Mouse (Mus musculus): ENCODE results near the gene Dimt1. TPM values are rescaled to one million over a fixed set of nuclear protein-coding genes. Genes with fewer than 3 reads are reported as not detected.
"Not testable (repeated sequence)": the region's sequence is repeated elsewhere in the genome, so short reads cannot be mapped to it uniquely, and the experiment has no call there.

Gene Dimt1
- total RNA-seq, 2 experiments from 2014 or later = 17.8 to 19.0 TPM

DNA sequence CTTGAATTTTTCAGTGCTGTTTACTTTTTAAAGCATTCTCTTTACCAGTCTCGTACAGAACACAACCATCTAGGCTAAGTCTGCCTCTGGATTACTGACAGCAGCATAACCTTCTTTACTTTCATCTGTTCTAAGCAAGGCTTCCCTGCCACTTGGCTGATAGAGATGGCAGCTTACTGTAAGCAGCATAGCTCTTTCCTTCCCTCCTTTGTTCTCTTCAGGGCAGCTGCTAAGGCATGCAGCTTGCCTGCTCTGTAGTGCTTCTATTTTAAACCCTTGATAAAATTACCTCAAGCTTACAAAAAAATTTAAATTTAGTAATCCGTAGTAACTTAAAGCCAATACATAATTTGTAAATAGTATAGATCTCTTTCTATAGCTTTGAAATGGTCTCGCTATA, 8.0 kb downstream of the Dimt1 start:
- no peak for DNase-seq (ENCODE audit: low spot score in 2 of 2)
- intact Hi-C loops (cut with DNase I) = no loop called here

DNA sequence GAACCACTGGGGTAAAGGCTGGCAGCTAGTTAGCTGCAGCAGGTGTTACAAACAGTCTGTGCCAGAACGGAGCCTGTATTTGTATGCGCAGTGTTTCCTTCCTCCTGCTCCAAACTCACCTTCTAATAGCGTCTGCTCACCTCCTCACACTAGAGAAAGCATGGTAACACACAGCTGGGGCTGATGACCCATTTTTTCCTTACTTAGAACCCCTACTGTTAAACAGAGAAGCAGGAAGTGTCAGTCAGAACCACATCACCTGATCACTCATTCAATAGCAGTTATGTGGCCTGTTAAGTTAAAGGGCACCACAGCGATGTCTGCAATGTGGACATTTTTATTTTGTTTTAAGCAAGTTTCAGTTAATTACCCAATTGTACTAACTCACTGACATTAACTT, 10.6 kb downstream of the Dimt1 start:
- intact Hi-C loops (cut with DNase I) = no loop called here

DNA sequence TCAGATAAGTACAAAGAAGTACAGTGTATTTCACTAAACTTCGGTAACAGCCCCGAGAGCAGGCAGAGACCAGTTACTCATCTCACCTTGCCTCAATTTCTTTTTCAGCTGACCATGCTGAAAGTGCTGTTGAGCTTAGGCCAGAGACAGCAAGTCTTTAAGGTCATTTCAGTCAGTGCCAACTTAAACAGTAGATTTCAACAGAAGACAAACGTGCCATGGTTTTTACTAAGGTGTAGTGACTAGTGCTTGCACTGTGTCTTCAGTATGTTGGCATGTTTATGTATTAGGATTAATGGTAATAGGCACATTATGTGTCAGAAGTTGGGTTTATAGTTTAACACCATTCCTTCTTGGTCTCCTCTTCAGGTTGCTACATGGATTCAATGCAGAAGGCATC, 11.4 kb downstream of the Dimt1 start:
- DNase-seq (ENCODE audit: low spot score in 2 of 2) = no peak
- intact Hi-C loops (cut with DNase I) = no loop called here

More for the DNA sequence above, 10.6 kb downstream of the Dimt1 start:
- DNase-seq (ENCODE audit: low spot score in 2 of 2) = no peak

DNA sequence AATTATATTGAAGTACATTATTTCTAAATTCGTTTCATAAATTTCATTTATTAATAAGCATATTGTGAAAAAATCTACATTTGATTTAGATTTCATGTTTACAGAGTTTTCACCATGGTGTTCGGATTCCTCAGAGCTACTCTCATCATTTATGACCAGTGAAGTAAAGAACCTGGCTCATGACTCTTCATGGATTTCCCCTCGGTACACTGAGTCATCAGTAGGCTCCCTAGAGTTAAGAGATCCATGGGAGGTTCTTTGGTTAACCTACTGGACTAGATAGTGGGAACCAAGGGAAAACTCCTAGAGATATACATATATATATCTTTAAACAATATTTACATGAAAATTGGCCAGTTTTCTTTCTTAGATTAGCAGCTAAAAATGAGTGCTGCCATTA, 13.6 kb downstream of the Dimt1 start:
- DNase-seq (ENCODE audit: low spot score in 2 of 2) = no peak
- intact Hi-C loops (cut with DNase I) = no loop called here

DNA sequence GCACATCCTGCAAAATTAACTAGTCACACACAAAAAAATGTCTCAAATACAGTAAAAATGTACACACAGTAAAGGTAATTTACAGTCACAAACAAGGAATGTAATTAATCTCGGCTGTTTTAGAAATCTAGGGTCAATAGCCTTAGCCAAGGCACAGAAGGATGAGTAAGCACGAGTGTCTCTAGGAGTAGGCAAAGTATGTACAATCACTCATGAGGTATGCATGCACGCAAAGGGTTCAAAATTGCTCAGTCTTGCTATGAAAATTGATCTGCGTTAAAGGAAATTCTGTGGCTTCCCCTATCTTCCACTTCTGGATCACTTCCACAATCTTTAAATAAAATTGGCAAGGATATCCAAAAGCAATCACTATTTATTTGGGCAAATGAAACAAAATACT, 14.6 kb downstream of the Dimt1 start:
- DNase-seq (ENCODE audit: low spot score in 2 of 2) = no peak
- intact Hi-C loops (cut with DNase I) = no loop called here

DNA sequence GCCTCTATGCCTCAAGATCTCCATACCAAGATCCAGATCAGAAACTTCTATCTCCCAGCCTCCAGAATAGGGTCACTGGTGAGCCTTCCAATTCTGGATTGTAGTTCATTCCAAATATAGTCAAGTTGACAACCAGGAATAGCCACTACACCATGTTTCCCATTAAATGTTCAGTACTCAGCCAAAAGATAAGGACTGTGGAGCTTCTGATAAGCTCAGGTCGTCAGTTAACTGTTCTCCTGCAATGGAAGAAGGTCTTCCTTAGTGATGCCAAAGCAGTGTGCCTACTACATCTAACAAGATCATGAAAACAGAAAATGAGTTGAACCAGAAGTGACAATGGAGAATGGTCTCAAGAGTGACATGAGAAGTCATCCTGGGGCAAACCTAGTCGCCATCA, 50.0 kb downstream of the Dimt1 start:
- intact Hi-C loops (cut with DNase I) = no loop called here
- DNase-seq (ENCODE audit: low spot score in 2 of 2) = no peak

DNA sequence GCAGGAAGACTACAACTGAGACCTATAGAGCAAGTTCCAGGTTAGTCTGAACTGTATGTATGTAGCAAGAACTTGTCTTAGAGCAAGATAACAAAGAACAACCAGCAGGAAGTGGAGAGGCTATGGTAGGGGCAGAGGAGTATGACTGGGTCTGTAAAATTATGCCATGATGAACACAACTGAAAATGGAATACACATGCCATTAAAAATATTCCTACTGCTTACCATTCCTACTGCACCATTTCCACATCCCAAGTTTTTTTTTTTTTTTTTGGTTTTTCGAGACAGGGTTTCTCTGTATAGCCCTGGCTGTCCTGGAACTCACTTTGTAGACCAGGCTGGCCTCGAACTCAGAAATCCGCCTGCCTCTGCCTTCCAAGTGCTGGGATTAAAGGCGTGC, 50.6 kb downstream of the Dimt1 start:
- DNase-seq (ENCODE audit: low spot score in 2 of 2); intact Hi-C loops (cut with DNase I): not testable (repeated sequence)

GRCm38 (mm10) chr13:106998026-106998425, 51.1 kb downstream of the Dimt1 start:
- intact Hi-C loops (cut with DNase I) = no loop called here
- DNase-seq (ENCODE audit: low spot score in 2 of 2) = no peak

- intact Hi-C loops (cut with DNase I) = no loop called here
- no peak for DNase-seq (ENCODE audit: low spot score in 2 of 2)
Observed at GRCm38 (mm10) chr13:106998671-106999070, 51.7 kb downstream of the Dimt1 start.

- DNase-seq (ENCODE audit: low spot score in 2 of 2) = no peak
- intact Hi-C loops (cut with DNase I) = no loop called here
Observed at GRCm38 (mm10) chr13:107003211-107003610, 56.3 kb downstream of the Dimt1 start.

- DNase-seq (ENCODE audit: low spot score in 2 of 2) = no peak
- intact Hi-C loops (cut with DNase I) = no loop called here
Observed at GRCm38 (mm10) chr13:107008174-107008573, 61.2 kb downstream of the Dimt1 start.

Other genes with a start within 250 kb of the Dimt1 start
- 10 to 100 TPM; 61.1 to 62.2 TPM for gene Ipo11, start 10.2 kb upstream of the Dimt1 start, total RNA-seq (2021)
- 100 to 1,000 TPM; 131 to 135 TPM for gene Kif2a, start 75.0 kb downstream of the Dimt1 start, total RNA-seq (2021)